Mouse (Mus musculus) naive thymus-derived CD4-positive, alpha-beta T cell, adult 2 months (primary cell): ENCODE measurements around the gene Lrrc3.

Experiments
- DNase-seq: peaks from one replicate; pipeline ENCODE4 v3.0.0-alpha.2; 2011; ENCODE audit warnings: low read depth

The Lrrc3 gene

GRCm38 (mm10) chr10:77867546-77867945 is 34.8 kb downstream of the Lrrc3 start:
- DNase-seq: no peak

GRCm38 (mm10) chr10:77864762-77865143 is 37.6 kb downstream of the Lrrc3 start:
- DNase-seq: peak; percentile 6

GRCm38 (mm10) chr10:77864067-77864761 is 38.1 kb downstream of the Lrrc3 start:
- peak; percentile 59 for DNase-seq

- DNase-seq: no peak
Measured at GRCm38 (mm10) chr10:77861675-77862074, 40.7 kb downstream of the Lrrc3 start, which contains the start of gene Gm3285. Gm3285 (plus strand) TSS chr10:77861975.

- no peak for DNase-seq
Measured at GRCm38 (mm10) chr10:77852559-77852958, 49.8 kb downstream of the Lrrc3 start, which contains the start of gene Gm10318. Gm10318 (plus strand) TSS chr10:77852859.
